Mouse (Mus musculus): ENCODE measurements around the gene Mink1.
A peak's percentile ranks its signal among the peaks of the same experiment; 100 is the strongest.

Mink1 gene

GRCm38 (mm10) chr11:70594253-70594989 lies 31.7 kb downstream of the Mink1 start:
- DNase-seq (ENCODE audit: low read depth, low spot score), result no peak

GRCm38 (mm10) chr11:70595638-70596037 lies 33.0 kb downstream of the Mink1 start:
- DNase-seq (ENCODE audit: low read depth, low spot score), result no peak

GRCm38 (mm10) chr11:70596094-70596493 lies 33.4 kb downstream of the Mink1 start:
- peak; percentile 78 for DNase-seq (ENCODE audit: low read depth, low spot score)

DNA sequence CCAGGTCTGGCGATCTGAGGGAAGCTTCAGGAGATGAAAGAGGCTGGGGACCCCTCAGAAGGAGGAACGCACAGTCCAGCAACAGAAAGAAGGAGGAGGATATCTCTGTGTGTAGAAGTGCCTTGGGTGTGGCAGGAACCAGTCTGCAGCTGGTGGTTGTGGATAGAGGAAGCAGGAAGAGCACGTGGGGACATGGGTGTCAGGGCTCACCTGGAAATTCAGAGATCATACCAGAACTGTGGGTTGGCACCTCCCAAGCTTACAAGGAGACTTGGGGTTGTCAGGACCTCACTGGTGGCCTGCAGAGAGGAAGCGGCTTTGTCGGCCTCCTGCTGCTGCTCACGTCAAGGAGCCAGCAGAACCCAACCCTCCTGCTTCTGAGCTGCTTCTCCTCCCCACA lies 34.6 kb downstream of the Mink1 start:
- no peak for DNase-seq (ENCODE audit: low read depth, low spot score)

DNA sequence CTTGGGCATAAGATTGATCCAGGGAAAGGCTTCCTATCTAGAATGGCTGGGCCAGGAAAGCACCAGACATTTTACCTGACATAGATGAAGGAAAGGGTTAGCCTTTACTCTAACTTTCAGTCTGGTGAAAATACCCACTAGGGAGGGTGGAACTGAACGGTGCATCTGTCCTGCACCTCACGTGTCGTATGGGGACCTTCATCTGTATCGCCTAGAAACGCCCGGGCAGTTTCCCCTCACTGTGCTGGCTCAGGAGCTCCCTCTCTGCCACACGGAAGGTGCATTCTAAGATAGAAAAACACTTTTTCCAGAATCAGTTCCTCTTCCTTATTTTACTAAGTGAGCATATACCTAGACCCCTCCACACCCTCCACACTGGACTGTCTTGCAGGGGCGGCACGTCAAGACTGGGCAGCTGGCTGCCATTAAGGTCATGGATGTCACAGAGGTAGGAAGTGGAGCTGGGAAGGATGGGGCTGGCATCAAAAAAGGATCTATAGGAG lies 35.8 kb downstream of the Mink1 start:
- DNase-seq (ENCODE audit: low read depth, low spot score), result no peak

DNA sequence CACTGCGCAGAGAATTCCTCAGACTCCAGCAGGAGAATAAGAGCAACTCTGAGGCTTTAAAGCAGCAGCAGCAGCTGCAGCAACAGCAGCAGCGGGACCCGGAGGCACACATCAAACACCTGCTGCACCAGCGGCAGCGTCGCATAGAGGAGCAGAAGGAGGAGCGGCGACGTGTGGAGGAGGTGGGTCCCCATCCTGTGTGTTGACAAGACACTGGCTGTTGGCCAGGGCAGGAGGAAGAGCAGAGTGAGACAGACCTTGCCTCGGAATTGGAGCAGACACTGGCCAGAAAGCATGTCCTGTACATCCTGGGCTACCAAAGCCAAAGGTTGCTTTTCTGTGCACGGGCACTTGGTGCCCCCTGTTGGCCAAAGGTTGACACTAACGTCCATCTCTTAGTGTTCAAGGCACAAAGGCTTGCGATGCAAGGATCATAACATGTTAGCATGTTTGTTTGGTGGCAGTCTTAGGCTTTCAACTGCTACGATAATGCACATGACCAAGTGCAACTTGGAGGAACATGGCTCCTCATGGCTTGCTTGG lies 42.4 kb downstream of the Mink1 start:
- DNase-seq (ENCODE audit: low read depth, low spot score), result peak; percentile 86

- no peak for DNase-seq (ENCODE audit: low read depth, low spot score)
Measured at GRCm38 (mm10) chr11:70606717-70607116, 44.0 kb downstream of the Mink1 start.

GRCm38 (mm10) chr11:70607611-70608010 lies 44.9 kb downstream of the Mink1 start:
- no peak for DNase-seq (ENCODE audit: low read depth, low spot score)

DNA sequence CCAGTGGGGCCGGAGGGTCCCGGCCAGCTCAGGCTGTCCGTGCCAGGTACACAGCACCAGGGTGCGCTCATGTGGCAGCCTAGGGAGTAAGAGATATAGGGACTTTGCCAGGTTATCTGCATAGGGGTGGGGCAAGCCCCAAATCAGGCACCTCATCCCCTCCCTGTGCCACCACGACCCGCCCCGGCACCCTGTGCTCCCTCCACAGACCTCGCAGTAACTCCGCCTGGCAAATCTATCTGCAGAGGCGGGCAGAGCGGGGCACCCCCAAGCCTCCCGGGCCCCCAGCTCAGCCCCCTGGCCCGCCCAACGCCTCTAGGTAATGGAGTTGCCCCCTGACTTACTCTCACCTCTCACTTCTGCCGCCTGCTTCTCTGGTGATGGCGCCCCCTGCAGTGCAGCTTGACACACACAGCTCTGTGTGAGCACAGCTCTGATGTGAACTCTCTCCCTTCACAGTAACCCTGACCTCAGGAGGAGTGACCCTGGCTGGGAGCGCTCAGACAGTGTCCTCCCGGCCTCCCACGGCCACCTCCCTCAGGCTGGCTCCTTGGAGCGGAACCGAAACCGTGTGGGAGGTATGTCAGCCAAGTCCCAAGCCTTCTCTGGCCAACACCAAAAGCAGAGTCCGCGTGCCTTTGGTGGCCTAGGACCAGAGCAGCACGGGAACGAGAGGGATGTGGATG lies 45.8 kb downstream of the Mink1 start:
- DNase-seq (ENCODE audit: low read depth, low spot score), result no peak

DNA sequence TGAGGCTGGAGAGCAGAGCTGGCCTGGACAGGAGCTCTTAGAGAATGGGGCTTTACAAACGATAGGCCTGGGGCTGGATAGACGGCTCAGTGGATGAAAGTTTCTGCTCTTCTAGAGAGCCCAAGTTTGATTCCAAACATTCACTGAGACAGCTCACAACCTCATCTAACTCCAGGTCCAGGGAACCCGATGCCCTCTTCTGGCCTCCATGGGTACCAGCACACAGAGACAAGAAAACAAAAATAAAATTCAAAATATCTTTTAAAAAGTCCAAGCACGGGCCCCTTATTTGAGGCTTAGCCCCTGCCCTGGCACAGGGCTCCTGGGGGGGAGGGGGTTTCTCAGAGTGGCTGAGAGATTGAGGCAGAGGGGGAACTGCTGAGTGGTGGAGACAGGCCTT lies 48.1 kb downstream of the Mink1 start:
- DNase-seq (ENCODE audit: low read depth, low spot score), result no peak

DNA sequence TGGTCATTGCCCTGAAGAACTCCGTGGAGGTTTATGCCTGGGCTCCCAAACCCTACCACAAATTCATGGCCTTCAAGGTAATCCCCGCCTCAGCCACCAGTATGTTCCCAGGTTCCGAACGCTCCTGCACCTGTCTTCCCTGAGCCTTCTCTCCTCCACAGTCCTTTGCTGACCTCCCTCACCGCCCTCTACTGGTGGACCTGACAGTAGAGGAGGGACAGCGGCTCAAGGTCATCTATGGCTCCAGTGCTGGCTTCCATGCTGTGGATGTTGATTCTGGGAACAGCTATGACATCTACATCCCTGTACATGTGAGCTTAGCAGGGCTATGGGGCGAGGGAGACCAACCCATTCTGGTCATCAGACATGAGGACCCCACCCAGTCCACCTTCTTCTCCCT lies 49.8 kb downstream of the Mink1 start:
- no peak for DNase-seq (ENCODE audit: low read depth, low spot score)

GRCm38 (mm10) chr11:70615074-70615473 lies 52.4 kb downstream of the Mink1 start:
- DNase-seq (ENCODE audit: low read depth, low spot score), result peak; percentile 57

DNA sequence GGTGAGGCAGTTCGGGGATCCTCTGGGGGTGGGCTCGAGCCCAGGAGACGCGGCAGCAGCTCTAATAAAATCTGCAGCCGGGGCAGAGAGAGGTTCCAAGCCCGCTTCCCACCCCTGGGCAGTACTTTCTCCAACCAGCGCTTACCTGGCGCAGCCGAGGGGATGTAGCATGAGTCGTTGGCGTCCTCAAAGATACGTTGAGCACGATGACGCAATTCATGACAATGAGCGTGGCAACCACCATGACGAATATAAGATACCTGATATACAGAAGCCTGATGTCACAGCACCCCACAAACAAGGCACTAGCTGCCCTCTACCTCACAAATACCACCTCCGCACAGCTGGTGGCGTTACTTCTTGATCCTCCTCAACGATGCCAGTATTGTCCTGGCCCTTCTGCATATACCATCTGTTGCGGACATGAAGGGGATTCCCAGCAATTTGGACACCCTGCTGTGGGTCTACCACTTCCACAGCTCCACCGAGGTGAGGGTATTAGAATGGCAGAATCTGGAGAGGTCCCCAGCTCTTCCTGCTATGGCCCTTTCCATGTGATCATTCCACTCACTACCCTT lies 52.9 kb downstream of the Mink1 start, which contains the start of gene 4930544D05Rik:
Gene 4930544D05Rik, plus strand, starts transcription at position 333 of the 578 bp plus-strand sequence.
- DNase-seq (ENCODE audit: low read depth, low spot score), result no peak

GRCm38 (mm10) chr11:70619101-70619500 lies 56.4 kb downstream of the Mink1 start, which contains the start of gene Chrne:
Gene Chrne (minus strand): TSS chr11:70619216.
- DNase-seq (ENCODE audit: low read depth, low spot score), result no peak

DNA sequence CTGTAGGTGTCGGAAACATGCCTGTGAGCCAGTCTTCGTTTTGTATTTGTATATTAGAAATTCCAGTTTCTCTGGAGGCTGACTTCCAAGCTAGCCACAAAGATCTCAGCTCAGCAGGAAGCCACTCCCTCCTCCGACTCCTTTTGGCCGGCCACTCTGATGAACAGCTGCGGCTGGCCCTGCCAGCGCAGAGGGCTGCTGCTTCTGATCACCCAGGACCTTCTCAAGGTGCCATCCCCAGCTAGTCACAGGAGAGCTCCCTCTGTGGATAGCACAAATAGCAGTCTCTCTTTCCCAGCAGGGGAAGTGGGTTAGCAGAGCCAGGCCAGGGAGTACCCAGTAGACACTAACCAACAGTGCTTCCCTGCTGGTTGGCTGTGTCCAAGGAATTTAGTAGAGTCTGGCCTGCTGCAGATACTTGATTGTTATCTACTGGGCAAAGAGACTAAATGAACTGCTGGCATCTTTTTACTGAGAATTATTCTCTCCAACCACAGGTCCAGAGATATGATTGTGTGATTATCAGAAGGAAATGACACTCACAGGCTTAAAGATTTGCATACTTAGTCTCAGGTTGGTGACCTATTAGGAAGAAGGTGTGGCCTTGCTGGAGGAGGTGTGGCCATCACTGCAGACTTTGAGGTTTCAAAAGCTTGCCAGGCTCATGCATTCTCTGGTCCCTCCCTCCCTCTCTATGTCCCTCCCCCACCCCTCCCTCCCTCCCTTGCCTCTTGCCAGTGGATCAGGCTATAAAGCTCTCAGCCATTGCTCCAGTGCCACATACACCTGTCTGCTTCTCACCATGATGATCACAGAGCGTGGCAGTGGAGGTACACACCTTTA lies 59.5 kb downstream of the Mink1 start:
- DNase-seq (ENCODE audit: low read depth, low spot score), result no peak

GRCm38 (mm10) chr11:70623053-70623742 lies 60.5 kb downstream of the Mink1 start:
- peak; percentile 12 for DNase-seq (ENCODE audit: low read depth, low spot score)

DNA sequence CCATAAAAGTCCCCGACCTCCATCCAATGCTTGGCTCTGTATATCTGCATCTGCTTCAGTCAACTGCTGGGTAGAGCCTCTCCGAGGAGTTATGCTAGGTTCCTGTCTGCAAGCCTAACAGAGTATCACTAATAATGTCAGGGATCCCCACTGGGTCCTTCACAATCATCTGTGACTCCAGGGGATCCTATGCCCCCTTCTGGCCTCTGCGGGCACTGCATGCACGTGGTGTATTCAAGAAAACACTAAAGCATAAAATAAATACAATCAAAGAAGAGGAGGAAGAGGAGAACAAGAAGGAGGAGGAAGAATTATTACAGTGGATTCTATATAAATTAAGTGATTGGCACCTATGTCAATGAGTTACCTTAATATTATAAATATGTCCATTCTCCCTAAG lies 62.8 kb downstream of the Mink1 start:
- DNase-seq (ENCODE audit: low read depth, low spot score), result peak; percentile 55

DNA sequence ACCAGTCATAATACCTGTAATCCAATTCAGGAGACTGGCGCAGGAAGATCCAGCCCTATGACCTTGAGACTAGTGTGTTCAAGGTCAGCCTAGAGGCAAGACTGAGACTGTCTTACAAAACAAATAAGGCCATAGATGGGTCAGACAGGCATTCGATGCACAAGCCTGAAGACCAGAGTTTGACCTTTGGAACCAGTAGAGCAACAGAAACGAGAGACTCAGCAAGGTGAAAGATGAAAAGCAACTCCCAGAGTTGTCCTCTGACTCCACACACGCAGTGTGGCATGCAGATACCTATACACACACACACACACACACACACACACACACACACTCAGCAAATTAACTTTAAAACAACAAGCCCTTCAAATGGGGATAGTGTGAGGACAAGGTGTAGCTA lies 64.2 kb downstream of the Mink1 start:
- no peak for DNase-seq (ENCODE audit: low read depth, low spot score)

DNA sequence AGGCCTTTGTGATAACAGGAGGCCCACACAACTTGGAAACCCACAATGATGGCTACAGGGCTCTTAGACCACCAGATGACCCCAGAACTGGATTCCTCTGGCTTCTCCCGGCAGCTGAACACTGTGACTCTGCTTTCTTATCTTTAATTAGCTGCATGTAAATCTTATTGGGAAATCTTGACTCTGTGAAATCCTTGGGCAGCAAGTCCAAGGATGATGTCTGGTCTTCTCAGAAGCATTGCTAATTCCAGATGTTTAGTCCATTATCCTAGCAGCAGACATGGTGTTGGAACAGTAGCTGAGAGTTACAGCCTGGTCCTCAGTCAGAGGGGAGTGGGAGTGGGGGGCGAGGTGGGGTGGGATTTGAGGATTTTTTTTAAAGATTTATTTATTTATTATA lies 65.8 kb downstream of the Mink1 start:
- no peak for DNase-seq (ENCODE audit: low read depth, low spot score)

GRCm38 (mm10) chr11:70629557-70629956 lies 66.9 kb downstream of the Mink1 start:
- no peak for DNase-seq (ENCODE audit: low read depth, low spot score)

DNA sequence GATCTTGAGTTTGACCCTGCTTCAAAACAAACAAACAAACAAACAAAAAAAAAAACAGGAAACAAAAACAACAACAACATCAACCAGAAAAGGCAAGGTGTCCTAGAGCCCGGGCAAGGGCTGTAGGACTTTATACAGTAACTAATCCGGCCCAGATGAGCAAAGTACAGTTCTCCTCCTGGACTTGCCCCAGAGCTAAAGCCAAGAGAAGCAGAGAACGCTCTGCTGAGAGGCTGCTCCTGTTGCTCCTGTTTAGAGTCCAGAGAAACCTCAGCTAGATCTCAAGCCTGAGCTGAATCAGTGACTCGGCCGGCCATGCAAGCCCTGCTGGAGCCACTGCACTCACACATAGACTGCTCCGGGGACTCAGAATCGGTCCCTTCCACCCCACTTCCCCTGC lies 67.4 kb downstream of the Mink1 start:
- no peak for DNase-seq (ENCODE audit: low read depth, low spot score)
